Mouse (Mus musculus): Measurements from ENCODE around the gene Fscb. TPM values are rescaled to one million over a fixed set of nuclear protein-coding genes. Genes with fewer than 3 reads are reported as not detected.

Gene Fscb
- polyA plus RNA-seq (2015; fragmentation: Nextera tagmentation; extraction: Ambion mirVana) = not detected in 2 replicates

GRCm38 (mm10) chr12:64474590-64474989 lies at the start of gene Fscb:
Fscb (minus strand) TSS chr12:64474690.
- Histone ChIP-seq H3K9ac (ENCODE audit: low read length) (no peak within 1 kb of the TSS), H3K27ac (ENCODE audit: low read length) (no peak within 1 kb of the TSS), H3K27me3 (ENCODE audit: control insufficient read depth, insufficient read depth, low read depth, low read length) (no peaks in the 10 kb centered on the region), H3K36me3 (ENCODE audit: control insufficient read depth, insufficient read depth, low read length) (no peaks in the 10 kb centered on the region), H3K4me3 (ENCODE audit: low read length) (no peak within 1 kb of the TSS), H3K9me3 (ENCODE audit: control insufficient read depth, low read length) (no peaks in the 10 kb centered on the region), H3K4me1 (replicated peaks; ENCODE audit: control insufficient read depth, insufficient read depth, low read length) (no peaks in the 10 kb centered on the region), H3K4me2 (ENCODE audit: low read depth, low read length) (no peak within 1 kb of the TSS)
- ATAC-seq (ENCODE audit: low read depth) = no peak
- 64% methylated on average over 1 of the region's 1 CpGs for WGBS

GRCm38 (mm10) chr12:64516775-64517174 lies 42.3 kb upstream of the Fscb start:
- WGBS = 53% methylated on average over 2 of the region's 2 CpGs
- no peak for ATAC-seq (ENCODE audit: low read depth)
- H3K9ac ChIP-seq (ENCODE audit: low read length) = no peak overlapping the region

GRCm38 (mm10) chr12:64513439-64513838 lies 38.9 kb upstream of the Fscb start:
- Histone ChIP-seq H3K27me3 (ENCODE audit: control insufficient read depth, insufficient read depth, low read depth, low read length) (no peaks in the 10 kb centered on the region), H3K27ac (ENCODE audit: low read length) (no peak overlapping the region), H3K36me3 (ENCODE audit: control insufficient read depth, insufficient read depth, low read length) (no peaks in the 10 kb centered on the region), H3K4me3 (ENCODE audit: low read length) (no peak overlapping the region), H3K4me2 (ENCODE audit: low read depth, low read length) (no peak overlapping the region), H3K4me1 (replicated peaks; ENCODE audit: control insufficient read depth, insufficient read depth, low read length) (no peaks in the 10 kb centered on the region), H3K9me3 (ENCODE audit: control insufficient read depth, low read length) (no peaks in the 10 kb centered on the region), H3K9ac (ENCODE audit: low read length) (no peak overlapping the region)
- WGBS = 62% methylated on average over 1 of the region's 1 CpGs
- ATAC-seq (ENCODE audit: low read depth) = no peak

More at GRCm38 (mm10) chr12:64516775-64517174, 42.3 kb upstream of the Fscb start:
- Histone ChIP-seq H3K4me2 (ENCODE audit: low read depth, low read length) (no peak overlapping the region), H3K27ac (ENCODE audit: low read length) (no peak overlapping the region), H3K27me3 (ENCODE audit: control insufficient read depth, insufficient read depth, low read depth, low read length) (no peaks in the 10 kb centered on the region), H3K4me1 (replicated peaks; ENCODE audit: control insufficient read depth, insufficient read depth, low read length) (no peaks in the 10 kb centered on the region), H3K36me3 (ENCODE audit: control insufficient read depth, insufficient read depth, low read length) (no peaks in the 10 kb centered on the region), H3K4me3 (ENCODE audit: low read length) (no peak overlapping the region), H3K9me3 (ENCODE audit: control insufficient read depth, low read length) (no peaks in the 10 kb centered on the region)

- no peaks in the 10 kb centered on the region for H3K9me3 ChIP-seq (ENCODE audit: control insufficient read depth, low read length)
- WGBS = 63% methylated on average over 5 of the region's 5 CpGs
- no peak for ATAC-seq (ENCODE audit: low read depth)
Measured at GRCm38 (mm10) chr12:64497706-64498105, 23.2 kb upstream of the Fscb start.

DNA sequence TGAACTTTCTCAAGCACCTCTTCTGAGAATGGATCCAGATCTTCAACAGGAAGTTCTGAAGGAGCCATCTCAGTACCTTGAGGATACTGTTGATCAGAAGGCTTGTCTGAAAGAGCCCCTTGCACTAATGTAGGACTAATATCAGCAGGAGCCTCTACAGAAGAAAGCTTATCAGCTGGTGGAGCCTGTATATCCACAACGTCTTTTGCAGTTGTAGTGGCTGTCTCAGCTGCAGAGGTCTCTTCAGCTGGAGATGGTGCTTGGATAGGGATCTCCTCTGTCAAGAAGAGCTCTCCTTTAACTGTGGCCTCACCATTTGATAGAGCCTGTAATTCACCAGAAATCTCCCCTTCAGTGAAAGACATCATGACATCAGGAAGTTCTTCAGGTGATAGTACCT lies 875 bp downstream of the Fscb start:
- 41% methylated on average over 1 of the region's 1 CpGs for WGBS
- no peak for ATAC-seq (ENCODE audit: low read depth)
- H3K4me1 ChIP-seq (replicated peaks; ENCODE audit: control insufficient read depth, insufficient read depth, low read length) = no peaks in the 10 kb centered on the region
- H3K4me3 ChIP-seq (ENCODE audit: low read length) = no peak overlapping the region
- H3K27me3 ChIP-seq (ENCODE audit: control insufficient read depth, insufficient read depth, low read depth, low read length) = no peaks in the 10 kb centered on the region
- H3K4me2 ChIP-seq (ENCODE audit: low read depth, low read length) = no peak overlapping the region
- no peak overlapping the region for H3K27ac ChIP-seq (ENCODE audit: low read length)
- H3K9me3 ChIP-seq (ENCODE audit: control insufficient read depth, low read length) = no peaks in the 10 kb centered on the region
- H3K36me3 ChIP-seq (ENCODE audit: control insufficient read depth, insufficient read depth, low read length) = no peaks in the 10 kb centered on the region
- no peak overlapping the region for H3K9ac ChIP-seq (ENCODE audit: low read length)

More at GRCm38 (mm10) chr12:64497706-64498105, 23.2 kb upstream of the Fscb start:
- no peak overlapping the region for H3K4me2 ChIP-seq (ENCODE audit: low read depth, low read length)
- H3K4me1 ChIP-seq (replicated peaks; ENCODE audit: control insufficient read depth, insufficient read depth, low read length) = no peaks in the 10 kb centered on the region
- no peak overlapping the region for H3K27ac ChIP-seq (ENCODE audit: low read length)
- H3K27me3 ChIP-seq (ENCODE audit: control insufficient read depth, insufficient read depth, low read depth, low read length) = no peaks in the 10 kb centered on the region
- no peaks in the 10 kb centered on the region for H3K36me3 ChIP-seq (ENCODE audit: control insufficient read depth, insufficient read depth, low read length)
- H3K4me3 ChIP-seq (ENCODE audit: low read length) = no peak overlapping the region
- H3K9ac ChIP-seq (ENCODE audit: low read length) = no peak overlapping the region

- Histone ChIP-seq H3K9me3 (ENCODE audit: control insufficient read depth, low read length) (no peaks in the 10 kb centered on the region), H3K36me3 (ENCODE audit: control insufficient read depth, insufficient read depth, low read length) (no peaks in the 10 kb centered on the region), H3K4me3 (ENCODE audit: low read length) (no peak overlapping the region), H3K4me1 (replicated peaks; ENCODE audit: control insufficient read depth, insufficient read depth, low read length) (no peaks in the 10 kb centered on the region), H3K27ac (ENCODE audit: low read length) (no peak overlapping the region), H3K4me2 (ENCODE audit: low read depth, low read length) (no peak overlapping the region), H3K27me3 (ENCODE audit: control insufficient read depth, insufficient read depth, low read depth, low read length) (no peaks in the 10 kb centered on the region), H3K9ac (ENCODE audit: low read length) (no peak overlapping the region)
- no peak for ATAC-seq (ENCODE audit: low read depth)
- WGBS = 94% methylated on average over 1 of the region's 1 CpGs
Measured at GRCm38 (mm10) chr12:64473136-64473535, 1.4 kb downstream of the Fscb start.

DNA sequence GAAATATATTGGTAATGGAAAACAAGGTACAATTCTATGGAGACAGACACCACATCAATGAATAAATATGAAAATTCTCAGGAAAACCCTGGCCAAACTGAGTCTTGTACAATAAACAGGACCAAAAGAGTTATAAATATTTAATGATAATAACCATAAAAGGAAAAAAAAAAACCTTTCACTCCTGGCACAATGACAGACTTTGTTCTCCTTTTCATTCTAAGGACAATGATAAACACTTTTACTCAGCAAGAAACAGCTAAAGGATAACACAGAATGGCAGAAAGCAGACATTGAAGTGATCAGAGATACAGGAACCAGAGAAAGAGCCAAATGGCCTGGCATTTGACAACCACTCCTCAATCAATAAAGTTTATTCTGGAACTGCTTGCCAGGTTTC lies 19.3 kb downstream of the Fscb start:
- no peaks in the 10 kb centered on the region for H3K27me3 ChIP-seq (ENCODE audit: control insufficient read depth, insufficient read depth, low read depth, low read length)
- H3K4me3 ChIP-seq (ENCODE audit: low read length) = no peak overlapping the region
- no peak for ATAC-seq (ENCODE audit: low read depth)
- H3K9me3 ChIP-seq (ENCODE audit: control insufficient read depth, low read length) = no peaks in the 10 kb centered on the region
- no peak overlapping the region for H3K4me2 ChIP-seq (ENCODE audit: low read depth, low read length)
- no peaks in the 10 kb centered on the region for H3K4me1 ChIP-seq (replicated peaks; ENCODE audit: control insufficient read depth, insufficient read depth, low read length)
- H3K36me3 ChIP-seq (ENCODE audit: control insufficient read depth, insufficient read depth, low read length) = no peaks in the 10 kb centered on the region
- H3K27ac ChIP-seq (ENCODE audit: low read length) = no peak overlapping the region
- H3K9ac ChIP-seq (ENCODE audit: low read length) = no peak overlapping the region

DNA sequence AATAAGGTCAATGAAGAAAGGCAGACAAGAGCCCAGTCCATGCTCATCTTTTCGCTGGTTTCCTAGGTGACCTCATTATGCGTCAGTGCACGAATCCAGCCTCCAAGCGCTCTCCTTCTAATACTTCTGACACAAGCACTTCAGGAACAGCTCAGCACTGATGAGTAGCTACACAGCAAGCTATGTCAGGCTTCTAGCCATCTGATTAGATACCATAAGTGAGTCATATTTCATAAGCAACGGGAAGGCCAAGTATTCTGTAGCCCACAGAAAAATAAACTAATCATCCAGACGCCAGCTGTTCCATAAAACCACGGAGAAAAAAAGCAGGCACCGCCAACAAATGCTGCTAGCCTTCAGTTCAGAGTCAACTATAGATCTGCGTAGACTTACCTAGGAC lies 24.6 kb downstream of the Fscb start:
- H3K27me3 ChIP-seq (ENCODE audit: control insufficient read depth, insufficient read depth, low read depth, low read length) = no peaks in the 10 kb centered on the region
- H3K9ac ChIP-seq (ENCODE audit: low read length) = no peak overlapping the region
- H3K9me3 ChIP-seq (ENCODE audit: control insufficient read depth, low read length) = no peaks in the 10 kb centered on the region
- no peak for ATAC-seq (ENCODE audit: low read depth)
- no peaks in the 10 kb centered on the region for H3K36me3 ChIP-seq (ENCODE audit: control insufficient read depth, insufficient read depth, low read length)
- no peak overlapping the region for H3K4me3 ChIP-seq (ENCODE audit: low read length)
- no peak overlapping the region for H3K27ac ChIP-seq (ENCODE audit: low read length)
- no peaks in the 10 kb centered on the region for H3K4me1 ChIP-seq (replicated peaks; ENCODE audit: control insufficient read depth, insufficient read depth, low read length)
- H3K4me2 ChIP-seq (ENCODE audit: low read depth, low read length) = no peak overlapping the region
- WGBS = 63% methylated on average over 9 of the region's 9 CpGs

DNA sequence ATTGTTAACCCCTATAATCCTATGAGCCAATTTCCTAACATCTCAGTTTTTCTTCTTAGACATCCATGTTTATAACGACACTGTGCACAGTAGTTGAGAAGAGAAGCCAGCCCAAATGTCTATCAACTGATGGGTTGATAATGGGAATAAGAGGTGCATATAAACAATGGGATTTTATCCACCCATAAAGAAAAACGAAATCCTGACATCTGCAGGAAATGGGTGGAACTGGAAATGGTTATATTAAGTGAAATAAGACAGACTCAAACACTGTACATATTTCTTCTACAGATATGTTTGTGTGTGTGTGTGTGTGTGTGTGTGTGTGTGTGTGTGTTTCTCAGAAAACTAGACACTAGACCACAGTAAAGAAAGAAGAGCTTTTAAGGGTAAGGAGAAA lies 37.8 kb downstream of the Fscb start:
- no peak overlapping the region for H3K4me3 ChIP-seq (ENCODE audit: low read length)
- no peaks in the 10 kb centered on the region for H3K9me3 ChIP-seq (ENCODE audit: control insufficient read depth, low read length)
- WGBS = 33% methylated on average over 2 of the region's 2 CpGs
- no peaks in the 10 kb centered on the region for H3K27me3 ChIP-seq (ENCODE audit: control insufficient read depth, insufficient read depth, low read depth, low read length)
- no peaks in the 10 kb centered on the region for H3K36me3 ChIP-seq (ENCODE audit: control insufficient read depth, insufficient read depth, low read length)
- no peak overlapping the region for H3K4me2 ChIP-seq (ENCODE audit: low read depth, low read length)
- H3K4me1 ChIP-seq (replicated peaks; ENCODE audit: control insufficient read depth, insufficient read depth, low read length) = no peaks in the 10 kb centered on the region
- no peak overlapping the region for H3K27ac ChIP-seq (ENCODE audit: low read length)
- no peak for ATAC-seq (ENCODE audit: low read depth)
- H3K9ac ChIP-seq (ENCODE audit: low read length) = no peak overlapping the region

All from lung, embryonic 16.5 days (tissue).